Mouse (Mus musculus) testis, postnatal 14 days (tissue): Measurements from ENCODE around the gene Arg2.
A peak's percentile ranks its signal among the peaks of the same experiment; 100 is the strongest.
"Not testable (repeated sequence)": the region's sequence is repeated elsewhere in the genome, so short reads cannot be mapped to it uniquely, and the experiment has no call there.

Source experiments
- DNase-seq: peaks from one replicate; pipeline ENCODE4 v3.0.0; 2021; ENCODE audit warnings: low spot score

Gene Arg2

GRCm38 (mm10) chr12:79171269-79171995 lies 40.9 kb downstream of the Arg2 start:
- DNase-seq, result peak; percentile 14

DNA sequence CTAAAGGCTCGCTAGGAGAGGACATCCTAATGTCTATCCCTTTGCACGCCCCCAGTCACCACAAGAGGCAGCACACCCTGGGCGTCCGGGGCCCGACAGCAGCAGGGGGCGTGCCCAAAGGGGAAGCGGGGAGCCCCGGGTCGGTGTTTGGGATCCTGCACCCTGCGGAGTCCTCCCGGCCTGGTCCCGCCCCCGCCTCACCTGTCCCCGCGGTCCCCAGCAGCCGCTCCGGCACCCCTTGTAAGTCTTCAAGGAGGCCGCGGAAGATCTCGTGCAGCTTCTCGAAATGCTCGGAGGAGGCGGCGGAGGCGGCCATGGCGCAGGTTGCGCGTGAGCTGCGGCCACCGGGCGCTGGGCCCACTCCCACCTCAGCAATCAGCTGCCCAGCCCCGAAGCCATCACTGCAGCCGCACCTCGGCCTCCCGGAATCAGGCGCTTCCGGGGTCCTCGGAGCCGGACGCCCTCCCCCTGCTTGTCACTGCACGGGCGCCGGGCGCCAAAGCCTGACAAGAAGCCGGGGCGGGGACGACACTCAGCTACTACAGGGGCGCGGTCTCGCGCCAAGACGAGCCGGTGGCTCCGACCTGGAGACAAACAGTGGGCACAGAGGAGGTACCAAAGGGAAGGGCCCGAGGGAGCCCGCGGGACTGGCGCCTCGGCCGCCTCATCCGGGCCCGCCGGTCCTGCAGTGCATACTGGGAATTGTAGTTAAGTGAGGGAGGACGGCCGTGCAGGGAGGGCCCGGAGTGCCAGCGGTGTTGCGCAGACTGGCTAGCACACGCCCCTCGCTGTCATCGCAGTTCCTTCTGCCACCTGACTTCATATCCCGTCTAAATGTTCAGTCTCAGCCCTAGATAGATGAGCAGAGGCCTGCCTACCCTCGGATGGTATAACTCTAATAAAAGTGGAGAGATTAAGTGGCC lies 41.7 kb downstream of the Arg2 start, which contains the start of gene Vti1b:
Vti1b (minus strand) TSS at position 649 of the 923 bp plus-strand sequence.
- peak; percentile 92 for DNase-seq

DNA sequence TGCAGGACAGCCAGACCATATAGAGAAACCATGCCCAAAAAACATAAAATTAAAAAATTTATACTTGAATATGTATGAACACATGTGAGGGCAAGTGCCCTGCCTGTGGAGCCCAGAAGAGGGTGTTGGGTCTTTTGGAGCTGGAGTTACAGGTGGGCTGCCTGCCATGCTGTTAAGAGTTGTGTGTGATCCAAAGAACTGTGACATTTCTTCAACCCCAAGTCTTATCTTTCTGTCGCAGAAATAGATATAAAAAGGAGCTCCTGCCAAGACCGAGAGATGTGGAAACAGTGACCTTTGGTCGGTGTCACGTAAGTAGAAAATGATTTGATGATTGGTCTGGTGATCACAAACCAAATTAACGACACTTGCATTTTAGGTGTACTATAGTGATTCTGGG lies 43.1 kb downstream of the Arg2 start:
- no peak for DNase-seq

DNA sequence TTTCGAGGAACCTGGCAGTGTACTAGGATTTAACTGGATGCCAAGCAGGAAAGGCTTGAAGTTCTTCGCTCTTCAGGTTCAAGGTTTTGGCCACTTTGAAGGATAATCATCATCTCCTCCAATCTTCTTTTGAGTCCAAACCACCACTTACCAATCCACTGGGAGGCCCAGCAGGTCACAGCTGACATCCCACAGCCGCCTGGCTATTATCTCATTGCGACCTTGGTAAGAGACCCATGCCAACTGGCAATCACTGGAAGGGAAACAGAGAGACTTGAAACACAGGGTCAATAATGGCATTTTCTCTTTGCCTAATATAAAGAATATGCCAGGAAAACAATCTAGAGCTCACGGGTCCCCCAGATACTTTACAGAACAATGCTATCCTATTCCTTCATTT lies 45.4 kb downstream of the Arg2 start:
- DNase-seq, result no peak

- not testable (repeated sequence) for DNase-seq
These were observed 54.6 kb downstream of the Arg2 start for GRCm38 (mm10) chr12:79185160-79185559.

- DNase-seq, result peak; percentile 62
These were observed 60.5 kb downstream of the Arg2 start for GRCm38 (mm10) chr12:79190931-79191673.

- DNase-seq, result peak; percentile 77
These were observed 61.1 kb downstream of the Arg2 start for GRCm38 (mm10) chr12:79191701-79192100.

- DNase-seq, result no peak
These were observed 61.6 kb downstream of the Arg2 start, which contains the start of gene Rdh11 for GRCm38 (mm10) chr12:79192193-79192592. Gene Rdh11 (minus strand): TSS chr12:79192293.

GRCm38 (mm10) chr12:79193441-79193840 lies 62.9 kb downstream of the Arg2 start:
- DNase-seq, result peak; percentile 41

GRCm38 (mm10) chr12:79197105-79197504 lies 66.5 kb downstream of the Arg2 start:
- DNase-seq, result no peak

DNA sequence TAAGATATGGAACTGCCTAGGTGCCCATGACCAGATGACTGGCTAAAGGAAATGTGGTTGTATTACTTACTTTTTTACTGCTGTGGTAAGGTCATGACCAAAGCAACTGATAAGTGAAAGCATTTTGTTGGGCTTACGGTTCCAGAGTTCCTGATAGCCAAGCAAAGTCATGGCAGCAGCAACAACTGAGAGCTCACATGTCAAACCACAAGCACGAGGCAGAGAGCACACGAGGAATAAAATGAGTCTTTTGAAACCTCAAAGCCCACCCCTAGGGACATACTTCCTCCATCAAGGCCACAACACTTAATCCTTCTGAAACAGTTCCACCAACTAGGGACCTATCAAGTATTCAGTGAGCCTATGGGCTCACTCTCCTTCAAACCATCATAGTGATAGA lies 71.3 kb downstream of the Arg2 start:
- no peak for DNase-seq
